Mouse (Mus musculus): Measurements from ENCODE around the gene Irf3.
"Not testable (repeated sequence)": the region's sequence is repeated elsewhere in the genome, so short reads cannot be mapped to it uniquely, and the experiment has no call there.

Irf3 gene

GRCm38 (mm10) chr7:45008411-45008810, 11.0 kb downstream of the Irf3 start:
- DNase-seq, result no peak

GRCm38 (mm10) chr7:45012011-45012410, 14.6 kb downstream of the Irf3 start:
- DNase-seq, result no peak

GRCm38 (mm10) chr7:45012824-45013223, 15.4 kb downstream of the Irf3 start:
- DNase-seq, result no peak

- no peak for DNase-seq
Measured at GRCm38 (mm10) chr7:45013366-45014095, 16.1 kb downstream of the Irf3 start.

- DNase-seq, result no peak
Measured at GRCm38 (mm10) chr7:45014096-45014451, 16.6 kb downstream of the Irf3 start.

GRCm38 (mm10) chr7:45015344-45015956, 18.0 kb downstream of the Irf3 start:
- no peak for DNase-seq

- DNase-seq, result peak; percentile 100
Measured at GRCm38 (mm10) chr7:45015957-45016612, 18.6 kb downstream of the Irf3 start, which contains the start of gene Scaf1. Gene Scaf1, minus strand, starts transcription at chr7:45016363.

- DNase-seq, result no peak
Measured at GRCm38 (mm10) chr7:45016761-45017160, 19.3 kb downstream of the Irf3 start.

- peak; percentile 91 for DNase-seq
Measured at GRCm38 (mm10) chr7:45017242-45018061, 20.0 kb downstream of the Irf3 start, which contains the start of gene Rras. Gene Rras, plus strand, starts transcription at chr7:45017961.

GRCm38 (mm10) chr7:45019031-45019571, 21.7 kb downstream of the Irf3 start:
- peak; percentile 44 for DNase-seq

- DNase-seq, result no peak
Measured at GRCm38 (mm10) chr7:45020225-45020624, 22.8 kb downstream of the Irf3 start.

GRCm38 (mm10) chr7:45023711-45024110, 26.3 kb downstream of the Irf3 start:
- not testable (repeated sequence) for DNase-seq

GRCm38 (mm10) chr7:45024281-45025248, 27.1 kb downstream of the Irf3 start:
- no peak for DNase-seq

- DNase-seq, result no peak
Measured at GRCm38 (mm10) chr7:45025601-45026220, 28.3 kb downstream of the Irf3 start.

- DNase-seq, result no peak
Measured at GRCm38 (mm10) chr7:45026256-45026655, 28.8 kb downstream of the Irf3 start.

GRCm38 (mm10) chr7:45027761-45028160, 30.3 kb downstream of the Irf3 start:
- no peak for DNase-seq

- DNase-seq, result no peak
Measured at GRCm38 (mm10) chr7:45028351-45028750, 30.9 kb downstream of the Irf3 start.

GRCm38 (mm10) chr7:45029995-45030394, 32.5 kb downstream of the Irf3 start:
- no peak for DNase-seq

GRCm38 (mm10) chr7:45030857-45031256, 33.4 kb downstream of the Irf3 start:
- DNase-seq, result no peak

GRCm38 (mm10) chr7:45033722-45034359, 36.4 kb downstream of the Irf3 start:
- DNase-seq, result no peak
